Mouse (Mus musculus): ENCODE results near the gene Slc5a10. TPM values are rescaled to one million over a fixed set of nuclear protein-coding genes. Genes with fewer than 3 reads are reported as not detected.

Slc5a10 gene
- not detected for polyA plus RNA-seq (2012; fragmentation: generic; extraction: Trizol)
- long read RNA-seq, experiment 1 = 0 reads
- long read RNA-seq, experiment 2 = 0 reads

GRCm38 (mm10) chr11:61720636-61721035 lies at the start of gene Slc5a10:
TSS of gene Slc5a10 (minus strand) at chr11:61720826.
- H3K4me3 ChIP-seq (ENCODE audit: insufficient read depth, poor library complexity, severe bottlenecking) = no peak within 1 kb of the TSS

DNA sequence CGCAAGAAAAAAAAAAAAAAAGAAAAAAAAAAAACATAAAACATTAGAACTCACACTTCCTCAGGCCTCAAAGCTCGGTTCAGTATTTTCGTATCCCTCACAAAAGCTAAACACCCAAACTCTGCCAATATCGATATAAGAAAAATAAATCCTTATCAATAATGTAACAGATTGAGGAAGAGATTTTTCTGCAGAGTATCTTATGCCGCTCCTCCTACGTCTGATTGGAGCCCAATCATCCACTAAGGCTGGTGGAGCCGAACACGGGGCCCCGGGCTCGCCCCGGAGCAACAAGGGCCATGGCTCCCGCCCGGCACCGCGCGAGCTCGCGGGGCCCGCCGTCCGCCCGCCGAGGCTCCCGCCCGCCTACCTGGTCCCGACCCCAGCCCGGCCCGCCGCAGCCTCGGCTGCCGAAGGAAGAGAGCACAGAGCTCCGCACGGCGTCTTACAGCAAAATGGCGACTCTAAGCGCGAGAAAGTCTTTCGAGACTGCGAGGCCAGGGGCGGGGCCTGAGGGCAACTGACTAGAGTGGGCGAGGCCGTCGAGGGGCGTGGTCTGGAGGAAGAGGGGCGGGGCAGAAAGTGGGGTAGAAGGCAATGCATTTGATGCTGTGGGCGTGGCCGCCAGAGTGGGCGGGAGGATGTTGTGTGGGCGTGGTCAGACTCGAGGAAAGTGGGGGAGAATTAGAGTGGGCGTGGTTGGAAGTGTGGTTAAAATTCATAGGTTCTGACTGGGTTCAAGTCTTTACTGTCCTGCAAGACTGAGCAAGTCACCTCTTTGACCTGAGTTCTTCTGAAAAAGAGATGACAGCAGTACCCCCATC lies 41.2 kb upstream of the Slc5a10 start, which contains the start of gene Prpsap2:
Gene Prpsap2, minus strand, starts transcription at position 505 of the 824 bp plus-strand sequence.
- no peak for TF ChIP-seq MYOG (IDR thresholded peaks at IDR 0.05; ENCODE audit: control insufficient read depth, extremely low read depth, insufficient read length)
- TF ChIP-seq MAX (IDR thresholded peaks at IDR 0.05) = peak; percentile 58
- TF ChIP-seq MYOD1 (IDR thresholded peaks at IDR 0.05; ENCODE audit: control insufficient read depth, insufficient read length, low read depth) = no peak
- no peak for TF ChIP-seq FOSL1 (IDR thresholded peaks at IDR 0.05; ENCODE audit: insufficient read depth, low read length, poor library complexity, severe bottlenecking)
- no peak for TF ChIP-seq CTCF (IDR thresholded peaks at IDR 0.05; ENCODE audit: control insufficient read depth, insufficient read depth, insufficient read length)
- H3K36me3 ChIP-seq (ENCODE audit: control insufficient read depth, insufficient read depth) = peaks cover 6% of the 10 kb centered on the region
- peak within 1 kb of the TSS; percentile 52 for H3K4me3 ChIP-seq (ENCODE audit: insufficient read depth, poor library complexity, severe bottlenecking)
- no peaks in the 10 kb centered on the region for H3K27me3 ChIP-seq (ENCODE audit: control insufficient read depth, insufficient read depth, insufficient read length)
- H3K79me2 ChIP-seq (ENCODE audit: control insufficient read depth, insufficient read depth) = peaks cover 44% of the 10 kb centered on the region
- H3ac ChIP-seq (ENCODE audit: control insufficient read depth, insufficient read length, low read depth) = peak within 1 kb of the TSS; percentile 84
- peaks cover 10% of the 10 kb centered on the region for H3K79me3 ChIP-seq (ENCODE audit: low read depth)

More at GRCm38 (mm10) chr11:61720636-61721035, at the start of gene Slc5a10:
- TF ChIP-seq CEBPB (IDR thresholded peaks at IDR 0.05; ENCODE audit: low read depth) (no peak), MAX (IDR thresholded peaks at IDR 0.05) (no peak), FOSL1 (IDR thresholded peaks at IDR 0.05; ENCODE audit: insufficient read depth, low read length, poor library complexity, severe bottlenecking) (no peak), MYOG (IDR thresholded peaks at IDR 0.05; ENCODE audit: control insufficient read depth, extremely low read depth, insufficient read length) (no peak), MYOD1 (IDR thresholded peaks at IDR 0.05; ENCODE audit: control insufficient read depth, insufficient read length, low read depth) (no peak), CTCF (IDR thresholded peaks at IDR 0.05; ENCODE audit: control insufficient read depth, insufficient read depth, insufficient read length) (no peak), USF1 (IDR thresholded peaks at IDR 0.05; ENCODE audit: low read depth) (no peak)
- no peak within 1 kb of the TSS for H3ac ChIP-seq (ENCODE audit: control insufficient read depth, insufficient read length, low read depth)
- H3K79me3 ChIP-seq (ENCODE audit: low read depth) = no peaks in the 10 kb centered on the region
- no peaks in the 10 kb centered on the region for H3K79me2 ChIP-seq (ENCODE audit: control insufficient read depth, insufficient read depth)
- H3K36me3 ChIP-seq (ENCODE audit: control insufficient read depth, insufficient read depth) = no peaks in the 10 kb centered on the region
- H3K27me3 ChIP-seq (ENCODE audit: control insufficient read depth, insufficient read depth, insufficient read length) = no peaks in the 10 kb centered on the region

DNA sequence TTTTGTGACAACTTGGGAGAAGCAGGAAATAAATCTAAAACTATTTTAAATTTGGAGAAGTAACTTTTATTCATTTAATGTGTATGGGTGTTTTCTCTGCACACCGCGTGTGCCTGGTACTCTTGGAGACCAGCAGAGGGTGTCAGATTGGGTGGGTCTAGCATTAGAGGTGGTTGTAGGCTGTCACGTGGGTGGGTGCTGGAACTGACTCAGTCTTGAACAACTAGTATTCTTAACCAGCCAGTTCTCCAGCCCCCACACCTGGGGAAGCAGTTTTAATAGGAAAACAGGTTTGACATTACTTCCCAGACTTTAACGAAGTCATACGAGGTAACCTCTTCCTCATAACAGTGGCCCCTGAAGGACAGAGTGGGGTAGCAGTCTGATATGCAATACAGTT lies 39.9 kb upstream of the Slc5a10 start:
- Histone ChIP-seq H3K79me3 (ENCODE audit: low read depth) (peaks cover 10% of the 10 kb centered on the region), H3ac (ENCODE audit: control insufficient read depth, insufficient read length, low read depth) (peak overlapping the region; percentile 12), H3K79me2 (ENCODE audit: control insufficient read depth, insufficient read depth) (peaks cover 44% of the 10 kb centered on the region), H3K27me3 (ENCODE audit: control insufficient read depth, insufficient read depth, insufficient read length) (no peaks in the 10 kb centered on the region), H3K4me3 (ENCODE audit: insufficient read depth, poor library complexity, severe bottlenecking) (peak overlapping the region; percentile 52), H3K36me3 (ENCODE audit: control insufficient read depth, insufficient read depth) (peaks cover 6% of the 10 kb centered on the region)
- TF ChIP-seq MYOG (IDR thresholded peaks at IDR 0.05; ENCODE audit: control insufficient read depth, extremely low read depth, insufficient read length) = no peak
- TF ChIP-seq USF1 (IDR thresholded peaks at IDR 0.05; ENCODE audit: low read depth) = peak; percentile 73
- peak; percentile 1 for TF ChIP-seq CTCF (IDR thresholded peaks at IDR 0.05; ENCODE audit: control insufficient read depth, insufficient read depth, insufficient read length)

DNA sequence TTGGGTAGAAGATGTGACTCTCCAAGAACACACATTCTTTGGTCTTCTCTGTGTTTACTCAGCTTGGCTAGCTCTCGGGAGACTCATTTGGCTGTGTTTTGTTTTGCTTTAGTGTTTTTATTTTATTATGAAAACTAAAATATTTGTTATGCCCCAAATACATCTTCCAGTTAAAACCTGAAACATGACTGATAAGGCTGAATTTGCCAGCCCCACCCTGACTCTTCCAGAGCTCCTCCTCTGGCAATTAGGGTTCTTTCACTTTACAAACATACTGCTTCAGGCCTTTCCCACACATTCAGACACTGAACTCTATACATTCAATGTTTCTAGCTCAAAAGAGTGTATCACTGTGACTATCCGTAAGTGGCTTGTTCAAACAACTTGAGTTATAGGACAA lies 36.5 kb upstream of the Slc5a10 start:
- peaks cover 10% of the 10 kb centered on the region for H3K79me3 ChIP-seq (ENCODE audit: low read depth)
- H3K27me3 ChIP-seq (ENCODE audit: control insufficient read depth, insufficient read depth, insufficient read length) = no peaks in the 10 kb centered on the region
- peaks cover 44% of the 10 kb centered on the region for H3K79me2 ChIP-seq (ENCODE audit: control insufficient read depth, insufficient read depth)
- peaks cover 34% of the 10 kb centered on the region for H3K36me3 ChIP-seq (ENCODE audit: control insufficient read depth, insufficient read depth)
- TF ChIP-seq CEBPB (IDR thresholded peaks at IDR 0.05; ENCODE audit: low read depth) (no peak), MYOD1 (IDR thresholded peaks at IDR 0.05; ENCODE audit: control insufficient read depth, insufficient read length, low read depth) (no peak), CTCF (IDR thresholded peaks at IDR 0.05; ENCODE audit: control insufficient read depth, insufficient read depth, insufficient read length) (no peak), MYOG (IDR thresholded peaks at IDR 0.05; ENCODE audit: control insufficient read depth, extremely low read depth, insufficient read length) (no peak)
- H3ac ChIP-seq (ENCODE audit: control insufficient read depth, insufficient read length, low read depth) = no peak overlapping the region
- H3K4me3 ChIP-seq (ENCODE audit: insufficient read depth, poor library complexity, severe bottlenecking) = no peak overlapping the region

DNA sequence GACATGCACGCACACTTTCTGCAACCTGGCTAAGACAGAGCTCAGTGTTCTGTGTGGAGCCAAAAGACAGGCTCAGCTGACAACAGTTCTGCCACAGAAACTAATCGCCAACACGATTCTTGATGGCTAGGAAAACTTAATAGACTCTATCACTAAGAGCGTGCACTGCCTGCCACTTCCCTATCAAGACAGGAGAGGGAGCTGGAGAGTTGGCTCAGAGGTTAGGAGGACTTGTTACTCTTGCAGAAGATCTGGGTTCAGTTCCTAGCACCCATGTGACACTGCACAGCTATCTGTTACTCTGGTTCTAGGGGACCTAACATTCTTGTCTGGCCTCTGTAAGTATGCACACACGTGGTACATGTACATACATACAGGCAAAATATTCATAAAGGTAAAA lies 31.0 kb upstream of the Slc5a10 start:
- Histone ChIP-seq H3K36me3 (ENCODE audit: control insufficient read depth, insufficient read depth) (peaks cover 76% of the 10 kb centered on the region), H3K79me3 (ENCODE audit: low read depth) (no peaks in the 10 kb centered on the region), H3ac (ENCODE audit: control insufficient read depth, insufficient read length, low read depth) (no peak overlapping the region), H3K79me2 (ENCODE audit: control insufficient read depth, insufficient read depth) (no peaks in the 10 kb centered on the region), H3K27me3 (ENCODE audit: control insufficient read depth, insufficient read depth, insufficient read length) (no peaks in the 10 kb centered on the region), H3K4me3 (ENCODE audit: insufficient read depth, poor library complexity, severe bottlenecking) (no peak overlapping the region)
- TF ChIP-seq FOSL1 (IDR thresholded peaks at IDR 0.05; ENCODE audit: insufficient read depth, low read length, poor library complexity, severe bottlenecking) (no peak), MYOD1 (IDR thresholded peaks at IDR 0.05; ENCODE audit: control insufficient read depth, insufficient read length, low read depth) (no peak), MAX (IDR thresholded peaks at IDR 0.05) (no peak), USF1 (IDR thresholded peaks at IDR 0.05; ENCODE audit: low read depth) (no peak), MYOG (IDR thresholded peaks at IDR 0.05; ENCODE audit: control insufficient read depth, extremely low read depth, insufficient read length) (no peak), CTCF (IDR thresholded peaks at IDR 0.05; ENCODE audit: control insufficient read depth, insufficient read depth, insufficient read length) (no peak), CEBPB (IDR thresholded peaks at IDR 0.05; ENCODE audit: low read depth) (no peak)
